Mouse (Mus musculus) liver, adult 2 months (tissue): ENCODE data around the gene Pyroxd1. TPM values are rescaled to one million over a fixed set of nuclear protein-coding genes. Genes with fewer than 3 reads are reported as not detected.
"Not testable (repeated sequence)": the region's sequence is repeated elsewhere in the genome, so short reads cannot be mapped to it uniquely, and the experiment has no call there.

ENCODE experiments used
- DNase-seq: peaks from one replicate; pipeline ENCODE4 v3.0.0-alpha.2; 2011; ENCODE audit warnings: low read depth, low spot score; ENCODE audit errors: extremely low read depth
- H3K27ac ChIP-seq: fragments of 200-500 bp; replicated peaks from 2 replicates; pipeline ENCODE4 v1.5.1; 2012; ENCODE audit warnings: low read depth, mild to moderate bottlenecking, control low read depth, inconsistent platforms, low read length; ENCODE audit not compliant: insufficient read depth
- H3K27me3 ChIP-seq: fragments of 200-500 bp; 2 replicates; pipeline ENCODE4 v1.6.1; 2012; ENCODE audit warnings: mild to moderate bottlenecking, moderate library complexity, low read length, inconsistent platforms; ENCODE audit not compliant: control insufficient read depth, insufficient read depth
- H3K36me3 ChIP-seq: fragments of 200-500 bp; 2 replicates; pipeline ENCODE4 v1.6.1; 2012; ENCODE audit warnings: low read length, inconsistent platforms; ENCODE audit not compliant: control insufficient read depth, insufficient read depth
- H3K4me1 ChIP-seq: fragments of 200-500 bp; 2 replicates; pipeline ENCODE4 v1.6.1; 2011; ENCODE audit warnings: low read length; ENCODE audit not compliant: control insufficient read depth, insufficient read depth
- H3K4me3 ChIP-seq: fragments of 200-500 bp; 2 replicates; pipeline ENCODE4 v1.5.1; 2011; ENCODE audit warnings: low read depth, mild to moderate bottlenecking, control low read depth, low read length, moderate library complexity; ENCODE audit not compliant: insufficient read depth
- H3K79me2 ChIP-seq: fragments of 200-500 bp; 2 replicates; pipeline ENCODE4 v1.6.1; 2012; ENCODE audit warnings: inconsistent platforms, mild to moderate bottlenecking, low read length, moderate library complexity; ENCODE audit not compliant: control insufficient read depth, insufficient read depth
- H3K9ac ChIP-seq: fragments of 200-500 bp; 2 replicates; pipeline ENCODE4 v1.6.1; 2012; ENCODE audit warnings: low read depth, mild to moderate bottlenecking, control low read depth, inconsistent platforms, low read length
- CTCF ChIP-seq: fragments of 200-500 bp; IDR thresholded peaks from 2 replicates; pipeline ENCODE4 v1.5.1; 2011; ENCODE audit warnings: low read depth, low read length, control low read depth
- POLR2A ChIP-seq: fragments of 200-500 bp; IDR thresholded peaks from 2 replicates; pipeline ENCODE4 v1.6.1; 2011; ENCODE audit warnings: low read length, control low read depth; ENCODE audit not compliant: insufficient read depth; ENCODE audit errors: extremely low read depth
- WGBS: fragments of 180-500 bp; shearing (Covaris S2); methylation state at CpG from one replicate; pipeline ENCODE4 v1.1.7; 2018; 5-methylcytosine and 5-hydroxymethylcytosine counted together
- polyA plus RNA-seq: library from polyadenylated mRNA; depleted of rRNA; stranded (reverse); fragments of >200 nt; gene quantifications from 2 replicates; pipeline ENCODE4 v1.2.3, GENCODE M21; 2012
- total RNA-seq: library from RNA; depleted of rRNA; stranded (reverse); fragments of >200 nt; gene quantifications from 2 replicates; pipeline ENCODE4 v1.2.3, GENCODE M21; 2014

The Pyroxd1 gene
- total and polyA plus RNA-seq, 2 experiments = 4.1 to 12.8 TPM

DNA sequence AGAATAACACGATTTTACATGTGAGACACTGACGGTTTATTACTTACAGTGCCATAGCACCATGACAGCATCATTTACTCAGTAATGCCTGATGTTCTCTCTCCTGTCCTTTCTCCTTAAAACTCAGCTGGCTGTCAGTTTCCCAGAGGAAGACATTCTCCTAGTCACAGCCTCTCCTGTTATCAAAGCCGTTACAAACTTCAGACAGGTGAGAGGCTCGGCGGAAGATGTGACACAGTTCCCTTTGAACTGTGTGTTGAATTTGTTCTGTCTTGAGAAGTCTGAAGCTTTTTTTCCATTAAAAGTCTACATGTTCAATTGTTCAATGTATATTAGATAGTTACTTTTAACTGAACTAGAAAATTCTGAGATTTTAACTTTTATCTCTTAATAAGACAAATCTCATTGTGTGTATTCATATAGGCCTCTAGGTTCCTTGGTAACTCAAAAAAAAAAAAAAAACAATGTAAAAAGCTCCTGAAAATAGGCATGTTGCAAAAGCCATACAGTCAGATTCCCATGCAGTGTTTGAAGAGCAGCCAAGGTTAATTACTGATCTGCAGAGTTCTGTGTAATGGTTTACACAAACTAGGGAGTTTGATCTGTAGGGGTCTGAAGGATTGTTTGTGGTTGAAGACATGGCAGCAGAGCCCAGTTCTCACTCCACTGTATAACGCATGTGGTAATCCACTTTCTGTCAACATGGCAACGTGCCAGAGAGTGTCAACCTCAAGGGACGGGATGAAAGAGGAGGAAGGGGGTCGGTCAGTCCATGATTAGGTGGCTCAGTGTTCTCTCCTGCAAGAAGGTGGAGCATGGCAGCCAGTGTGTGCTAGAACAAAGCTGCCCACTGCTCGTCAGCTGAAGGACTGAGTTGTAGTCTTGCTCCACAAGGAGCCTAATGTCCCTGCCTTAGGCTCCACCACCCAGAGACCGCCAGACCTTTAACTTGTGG is 2.3 kb downstream of the Pyroxd1 start:
- TF ChIP-seq CTCF (no peak), POLR2A (no peak)
- peaks cover 1% of the 10 kb centered on the region; the same call in 1 of the 2 replicates for H3K4me1 ChIP-seq
- no peak overlapping the region for H3K9ac ChIP-seq
- no peaks in the 10 kb centered on the region for H3K27me3 ChIP-seq
- H3K27ac ChIP-seq = no peak overlapping the region
- DNase-seq = peak; percentile 5
- no peak overlapping the region for H3K4me3 ChIP-seq
- WGBS = 54% methylated on average over 11 of the region's 11 CpGs
- no peaks in the 10 kb centered on the region for H3K79me2 ChIP-seq
- H3K36me3 ChIP-seq = peaks cover 14% of the 10 kb centered on the region; the same call in 1 of the 2 replicates

- H3K4me3 ChIP-seq, H3K27ac ChIP-seq, DNase-seq, H3K9ac ChIP-seq, H3K4me1 ChIP-seq, H3K79me2 ChIP-seq, H3K27me3 ChIP-seq: not testable (repeated sequence)
- peaks cover 34% of the 10 kb centered on the region for H3K36me3 ChIP-seq
- WGBS = 92% methylated on average over 3 of the region's 3 CpGs
These were observed 6.6 kb downstream of the Pyroxd1 start for GRCm38 (mm10) chr6:142352099-142352498.

DNA sequence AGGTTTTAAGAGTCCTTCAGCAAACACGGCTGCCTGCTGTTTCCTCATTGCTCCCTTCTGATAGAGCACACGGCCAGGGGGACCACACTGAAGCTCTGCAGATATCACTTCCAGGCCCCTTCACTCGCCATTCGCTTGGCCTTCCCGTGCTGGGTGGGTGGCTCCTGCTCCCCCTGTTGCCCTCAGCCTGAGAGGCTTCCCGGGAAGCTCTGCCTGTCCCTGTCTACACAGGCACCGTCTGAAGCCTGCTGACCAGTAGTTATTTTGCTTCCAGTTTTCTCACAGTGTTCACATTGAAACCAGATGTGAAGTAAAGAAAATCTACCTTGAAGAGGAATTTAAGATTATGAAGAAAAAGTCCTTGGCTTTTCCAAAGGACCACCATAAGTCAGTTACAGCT is 11.7 kb downstream of the Pyroxd1 start:
- no peaks in the 10 kb centered on the region for H3K79me2 ChIP-seq
- no peak overlapping the region for H3K9ac ChIP-seq
- TF ChIP-seq POLR2A (no peak), CTCF (no peak)
- no peak for DNase-seq
- 78% methylated on average over 7 of the region's 7 CpGs for whole genome bisulfite sequencing
- H3K4me1 ChIP-seq = no peaks in the 10 kb centered on the region
- no peak overlapping the region for H3K4me3 ChIP-seq
- H3K27ac ChIP-seq = no peak overlapping the region
- no peaks in the 10 kb centered on the region for H3K27me3 ChIP-seq
- peaks cover 60% of the 10 kb centered on the region for H3K36me3 ChIP-seq

- 90% methylated on average over 6 of the region's 6 CpGs for WGBS
- no peak for DNase-seq
- TF ChIP-seq POLR2A = no peak
- TF ChIP-seq CTCF = no peak
- Histone ChIP-seq H3K27me3 (no peaks in the 10 kb centered on the region), H3K9ac (no peak overlapping the region), H3K36me3 (peaks cover 55% of the 10 kb centered on the region), H3K27ac (no peak overlapping the region), H3K4me1 (no peaks in the 10 kb centered on the region), H3K4me3 (no peak overlapping the region), H3K79me2 (no peaks in the 10 kb centered on the region)
These were observed 16.6 kb downstream of the Pyroxd1 start for GRCm38 (mm10) chr6:142362036-142362435.

DNA sequence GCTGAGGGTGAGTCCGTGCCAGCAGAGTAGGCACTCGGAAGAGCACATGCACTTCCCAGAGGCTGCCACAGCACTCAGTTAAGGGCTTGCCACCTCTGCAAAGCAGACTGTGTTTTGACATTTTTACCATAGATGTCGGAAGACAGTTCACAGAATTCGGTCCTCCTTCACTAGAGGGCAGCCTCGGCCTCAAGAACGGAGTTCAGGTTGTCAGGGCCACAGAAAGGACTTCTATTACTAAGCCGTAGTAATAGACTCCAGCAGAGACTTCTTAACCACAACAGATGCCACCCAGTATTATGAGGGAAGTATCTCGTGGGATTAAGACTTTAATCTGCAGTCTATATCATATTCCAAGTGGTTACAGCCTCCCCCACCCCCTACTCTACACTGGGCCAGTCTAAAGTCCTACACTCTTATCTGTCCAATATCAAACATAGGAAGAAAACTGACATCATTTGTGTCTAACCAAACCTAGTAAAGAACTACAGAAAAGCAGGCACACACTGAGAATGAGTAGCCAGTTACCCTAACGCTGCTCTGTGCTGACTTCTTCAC is 17.6 kb downstream of the Pyroxd1 start:
- Histone ChIP-seq H3K4me1 (no peaks in the 10 kb centered on the region), H3K27ac (no peak overlapping the region), H3K4me3 (no peak overlapping the region), H3K9ac (no peak overlapping the region), H3K27me3 (no peaks in the 10 kb centered on the region), H3K36me3 (peaks cover 58% of the 10 kb centered on the region), H3K79me2 (no peaks in the 10 kb centered on the region)
- TF ChIP-seq CTCF (no peak; the same call in 1 of the 2 replicates), POLR2A (no peak)
- WGBS = 72% methylated on average over 9 of the region's 9 CpGs
- DNase-seq = no peak
